Mouse (Mus musculus) mesoderm, embryonic 11.5 days (tissue): Measurements from ENCODE around the gene Ap1s2.

ENCODE experiments used
- DNase-seq: peaks from one replicate; pipeline ENCODE4 v3.0.0-alpha.2; 2012; ENCODE audit warnings: low read depth, low spot score

Ap1s2 gene

GRCm38 (mm10) chrX:163981092-163981491, 72.3 kb downstream of the Ap1s2 start:
- no peak for DNase-seq

- DNase-seq, result no peak
These were observed 72.7 kb downstream of the Ap1s2 start for GRCm38 (mm10) chrX:163981500-163981899.

- no peak for DNase-seq
These were observed 73.3 kb downstream of the Ap1s2 start for GRCm38 (mm10) chrX:163982129-163982528.
